Mouse (Mus musculus) heart, postnatal 0 days (tissue): ENCODE results near the gene Hmgcl. TPM values are rescaled to one million over a fixed set of nuclear protein-coding genes. Genes with fewer than 3 reads are reported as not detected.

Experiments used
- ATAC-seq: fragments of 200-750 bp; cut with Nextera tagmentation; 2 replicates; pipeline ENCODE4 v1.8.0; 2017; ENCODE audit warnings: low read depth, moderate number of reproducible peaks, moderate library complexity; ENCODE audit not compliant: insufficient read depth
- DNase-seq: peaks from one replicate; pipeline ENCODE4 v3.0.0-alpha.2; 2016; ENCODE audit warnings: low spot score
- H3K27ac ChIP-seq: fragments of 300-500 bp; sonication (generic); 2 replicates; pipeline ENCODE4 v1.5.1; 2014; ENCODE audit warnings: low read depth, mild to moderate bottlenecking
- H3K27me3 ChIP-seq: fragments of 300-500 bp; sonication (generic); 2 replicates; pipeline ENCODE4 v1.6.1; 2014; ENCODE audit warnings: low read length, mixed read lengths; ENCODE audit not compliant: control insufficient read depth, insufficient read depth
- H3K36me3 ChIP-seq: fragments of 300-500 bp; sonication (generic); replicated peaks from 2 replicates; pipeline ENCODE4 v1.6.1; 2014; ENCODE audit warnings: low read length, mixed read lengths; ENCODE audit not compliant: control insufficient read depth, insufficient read depth
- H3K4me1 ChIP-seq: fragments of 300-500 bp; sonication (generic); 2 replicates; pipeline ENCODE4 v1.6.1; 2014; ENCODE audit warnings: antibody characterized with exemption; ENCODE audit not compliant: control insufficient read depth, insufficient read depth
- H3K4me2 ChIP-seq: fragments of 300-500 bp; sonication (generic); 2 replicates; pipeline ENCODE4 v1.6.1; 2014; ENCODE audit warnings: low read depth, mild to moderate bottlenecking, low read length, moderate library complexity
- H3K4me3 ChIP-seq: fragments of 300-500 bp; sonication (generic); 2 replicates; pipeline ENCODE4 v1.5.1; 2014; ENCODE audit warnings: low read depth, low read length
- H3K9ac ChIP-seq: fragments of 300-500 bp; sonication (generic); replicated peaks from 2 replicates; pipeline ENCODE4 v1.6.1; 2014; ENCODE audit warnings: low read depth, low read length, mixed read lengths
- H3K9me3 ChIP-seq: fragments of 300-500 bp; sonication (generic); replicated peaks from 2 replicates; pipeline ENCODE4 v1.6.1; 2016; ENCODE audit warnings: low read length; ENCODE audit not compliant: control insufficient read depth
- CTCF ChIP-seq: IDR thresholded peaks from 2 replicates; pipeline ENCODE4 v1.5.1; 2016; ENCODE audit warnings: antibody characterized with exemption, control low read depth, low read depth
- EP300 ChIP-seq: IDR thresholded peaks from 2 replicates; pipeline ENCODE4 v1.6.1; 2016; ENCODE audit warnings: antibody characterized with exemption, low read depth
- WGBS: fragments of 180-500 bp; shearing (Covaris S2); extraction: QIAGEN DNeasy Blood & Tissue Kit; methylation state at CpG from one replicate; pipeline ENCODE4 v1.1.7; 2014; 5-methylcytosine and 5-hydroxymethylcytosine counted together
- polyA plus RNA-seq: library from polyadenylated mRNA; unstranded; fragments of >200 nt; fragmentation: Nextera tagmentation; extraction: Ambion mirVana; gene quantifications from 2 replicates; pipeline ENCODE4 v1.2.1, GENCODE M21; 2015
- total RNA-seq: library from RNA; depleted of rRNA; stranded (reverse); fragments of >200 nt; gene quantifications from 2 replicates; pipeline ENCODE4 v1.2.3, GENCODE M21; 2014; ENCODE audit warnings: low replicate concordance

Gene Hmgcl
- total and polyA plus RNA-seq, 2 experiments from 2014 or later = 48.8 to 101 TPM

GRCm38 (mm10) chr4:135954241-135954640 lies 8.0 kb downstream of the Hmgcl start:
- ATAC-seq (peak; percentile 58; the same call in 1 of the 2 replicates), DNase-seq (peak; percentile 60)
- no peak overlapping the region for H3K27ac ChIP-seq
- H3K36me3 ChIP-seq = peaks cover 58% of the 10 kb centered on the region
- no peaks in the 10 kb centered on the region for H3K27me3 ChIP-seq
- peak; percentile 96 for TF ChIP-seq CTCF
- TF ChIP-seq EP300 = no peak
- no peak overlapping the region for H3K4me3 ChIP-seq
- 20% methylated on average over 2 of the region's 2 CpGs for WGBS
- H3K4me2 ChIP-seq = no peak overlapping the region
- H3K4me1 ChIP-seq = peaks cover 4% of the 10 kb centered on the region; the same call in 1 of the 2 replicates
- H3K9ac ChIP-seq = no peak overlapping the region
- H3K9me3 ChIP-seq = no peaks in the 10 kb centered on the region

DNA sequence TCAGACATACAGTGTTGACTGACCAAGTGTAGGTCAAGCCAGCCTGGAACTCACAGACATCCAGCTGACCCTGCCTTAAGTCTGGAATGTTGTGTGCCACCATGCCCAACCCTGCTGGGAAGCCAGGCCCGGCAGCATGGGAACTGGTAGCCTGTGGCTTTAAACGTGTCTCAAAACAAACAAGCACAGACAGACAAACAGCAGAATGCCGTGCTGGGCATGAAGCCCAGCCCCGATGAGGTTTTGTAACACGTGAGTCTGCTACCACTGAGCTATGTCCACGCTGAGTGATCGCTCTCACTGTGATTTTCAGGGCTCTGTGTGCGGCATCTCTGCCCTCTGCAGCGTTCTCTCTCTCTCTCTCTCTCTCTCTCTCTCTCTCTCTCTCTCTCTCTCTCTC lies 9.6 kb downstream of the Hmgcl start:
- Histone ChIP-seq H3K9me3 (no peaks in the 10 kb centered on the region), H3K27me3 (no peaks in the 10 kb centered on the region), H3K36me3 (peaks cover 66% of the 10 kb centered on the region), H3K4me2 (no peak overlapping the region), H3K27ac (no peak overlapping the region), H3K4me3 (no peak overlapping the region), H3K9ac (no peak overlapping the region), H3K4me1 (no peaks in the 10 kb centered on the region)
- DNase-seq (no peak), ATAC-seq (no peak)
- no peak for TF ChIP-seq CTCF
- TF ChIP-seq EP300 = no peak
- WGBS = 81% methylated on average over 9 of the region's 9 CpGs

- WGBS = 59% methylated on average over 8 of the region's 8 CpGs
- no peak for ATAC-seq
Observed at GRCm38 (mm10) chr4:135958354-135958753, 12.1 kb downstream of the Hmgcl start.

DNA sequence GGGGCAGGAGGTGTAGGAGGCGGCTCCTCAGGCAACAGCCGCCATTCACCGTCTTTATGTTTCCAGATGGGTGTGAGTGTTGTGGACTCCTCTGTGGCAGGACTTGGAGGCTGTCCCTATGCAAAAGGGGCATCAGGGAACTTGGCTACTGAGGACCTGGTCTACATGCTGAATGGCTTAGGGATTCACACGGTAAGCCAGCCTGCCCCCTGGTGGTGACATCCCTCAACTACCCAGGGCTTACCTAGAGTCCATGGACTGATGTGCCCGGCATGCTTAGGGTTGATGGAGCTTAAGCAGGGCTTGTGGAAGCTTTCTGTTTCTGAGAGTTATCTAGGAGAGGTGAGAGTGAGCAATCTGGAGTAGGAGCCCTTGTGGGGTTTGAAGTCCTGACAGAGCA lies 14.5 kb downstream of the Hmgcl start:
- ATAC-seq (peak; percentile 40; the same call in 1 of the 2 replicates), DNase-seq (peak; percentile 77)
- H3K27ac ChIP-seq = no peak overlapping the region
- TF ChIP-seq CTCF (peak; percentile 98), EP300 (no peak)
- H3K4me1 ChIP-seq = no peaks in the 10 kb centered on the region; the same call in 1 of the 2 replicates
- no peak overlapping the region for H3K9ac ChIP-seq
- WGBS = 24% methylated on average over 5 of the region's 5 CpGs
- no peaks in the 10 kb centered on the region for H3K9me3 ChIP-seq
- H3K4me3 ChIP-seq = no peak overlapping the region
- no peaks in the 10 kb centered on the region for H3K27me3 ChIP-seq
- no peak overlapping the region for H3K4me2 ChIP-seq
- H3K36me3 ChIP-seq = peaks cover 38% of the 10 kb centered on the region

More at GRCm38 (mm10) chr4:135958354-135958753, 12.1 kb downstream of the Hmgcl start:
- Histone ChIP-seq H3K36me3 (peaks cover 54% of the 10 kb centered on the region), H3K4me1 (no peaks in the 10 kb centered on the region), H3K27ac (no peak overlapping the region), H3K9ac (no peak overlapping the region), H3K4me3 (no peak overlapping the region), H3K9me3 (no peaks in the 10 kb centered on the region), H3K27me3 (no peaks in the 10 kb centered on the region), H3K4me2 (no peak overlapping the region)
- no peak for DNase-seq
- TF ChIP-seq CTCF (no peak), EP300 (no peak)

- 84% methylated on average over 5 of the region's 5 CpGs for WGBS
- H3K27ac ChIP-seq = no peak overlapping the region
- TF ChIP-seq CTCF (no peak), EP300 (no peak)
- no peak overlapping the region for H3K9ac ChIP-seq
- DNase-seq = no peak
- H3K4me2 ChIP-seq = no peak overlapping the region
- H3K27me3 ChIP-seq = no peaks in the 10 kb centered on the region
- H3K9me3 ChIP-seq = no peaks in the 10 kb centered on the region
- H3K36me3 ChIP-seq = peaks cover 39% of the 10 kb centered on the region
- H3K4me3 ChIP-seq = no peak overlapping the region
- ATAC-seq = no peak
- H3K4me1 ChIP-seq = no peaks in the 10 kb centered on the region; the same call in 1 of the 2 replicates
Observed at GRCm38 (mm10) chr4:135961709-135962108, 15.5 kb downstream of the Hmgcl start.

DNA sequence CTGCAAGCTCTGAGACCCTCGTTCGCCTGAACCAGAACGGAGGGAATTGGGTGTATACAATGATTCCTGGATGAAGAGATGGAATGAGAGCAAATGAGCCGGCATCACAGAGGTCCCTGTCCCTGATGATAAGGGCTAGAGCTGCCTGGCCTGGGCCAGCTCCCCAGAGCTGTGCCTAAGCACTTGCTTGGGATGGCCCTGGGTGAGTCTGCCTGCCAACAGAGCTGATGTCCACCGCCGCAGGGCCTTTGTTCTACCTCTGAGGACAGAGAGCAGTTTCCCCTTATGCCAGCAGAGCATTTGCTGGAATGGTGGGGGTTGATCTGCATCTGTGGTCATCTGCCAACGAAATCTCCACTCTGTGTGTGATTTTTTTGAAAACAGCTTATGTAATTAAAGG lies 15.9 kb downstream of the Hmgcl start:
- Histone ChIP-seq H3K4me3 (no peak overlapping the region), H3K9ac (no peak overlapping the region), H3K27me3 (no peaks in the 10 kb centered on the region), H3K4me2 (no peak overlapping the region), H3K27ac (peak overlapping the region; percentile 94; the same call in 1 of the 2 replicates), H3K9me3 (no peaks in the 10 kb centered on the region), H3K4me1 (no peaks in the 10 kb centered on the region; the same call in 1 of the 2 replicates), H3K36me3 (peaks cover 42% of the 10 kb centered on the region)
- no peak for TF ChIP-seq CTCF
- DNase-seq (no peak), ATAC-seq (no peak)
- WGBS = 84% methylated on average over 7 of the region's 7 CpGs
